Mouse (Mus musculus) stomach, embryonic 15.5 days (tissue): ENCODE measurements around the gene Lingo4. TPM values are rescaled to one million over a fixed set of nuclear protein-coding genes. Genes with fewer than 3 reads are reported as not detected.

Experiments used
- ATAC-seq: fragments of 200-750 bp; cut with Nextera tagmentation; 2 replicates; pipeline ENCODE4 v1.8.0; 2017; ENCODE audit warnings: low read depth, moderate number of reproducible peaks, moderate TSS enrichment; ENCODE audit not compliant: insufficient read depth, low FRiP score
- H3K27ac ChIP-seq: fragments of 300-500 bp; sonication (generic); 2 replicates; pipeline ENCODE4 v1.5.1; 2015; ENCODE audit warnings: mild to moderate bottlenecking, inconsistent platforms
- H3K27me3 ChIP-seq: fragments of 300-500 bp; sonication (generic); replicated peaks from 2 replicates; pipeline ENCODE4 v1.6.1; 2015; ENCODE audit warnings: inconsistent platforms
- H3K36me3 ChIP-seq: fragments of 300-500 bp; sonication (generic); 2 replicates; pipeline ENCODE4 v1.6.1; 2015; ENCODE audit warnings: inconsistent platforms
- H3K4me1 ChIP-seq: fragments of 300-500 bp; sonication (generic); 2 replicates; pipeline ENCODE4 v1.6.1; 2015; ENCODE audit warnings: inconsistent platforms
- H3K4me2 ChIP-seq: fragments of 300-500 bp; sonication (generic); 2 replicates; pipeline ENCODE4 v1.6.1; 2015; ENCODE audit warnings: mild to moderate bottlenecking, inconsistent platforms
- H3K4me3 ChIP-seq: fragments of 300-500 bp; sonication (generic); replicated peaks from 2 replicates; pipeline ENCODE4 v1.5.1; 2015; ENCODE audit warnings: inconsistent platforms
- H3K9ac ChIP-seq: fragments of 300-500 bp; sonication (generic); 2 replicates; pipeline ENCODE4 v1.6.1; 2015; ENCODE audit warnings: inconsistent platforms
- H3K9me3 ChIP-seq: fragments of 300-500 bp; sonication (generic); 2 replicates; pipeline ENCODE4 v1.6.1; 2016; ENCODE audit warnings: inconsistent platforms
- WGBS: fragments of 180-500 bp; shearing (Covaris S2); methylation state at CpG from one replicate; pipeline ENCODE4 v1.1.7; 2015; 5-methylcytosine and 5-hydroxymethylcytosine counted together
- polyA plus RNA-seq: library from polyadenylated mRNA; unstranded; fragments of >200 nt; fragmentation: Nextera tagmentation; extraction: Ambion mirVana; gene quantifications from 2 replicates; pipeline ENCODE4 v1.2.1, GENCODE M21; 2015

Lingo4 gene
- polyA plus RNA-seq, 1 experiment from 2014 or later: 0.51 TPM

DNA sequence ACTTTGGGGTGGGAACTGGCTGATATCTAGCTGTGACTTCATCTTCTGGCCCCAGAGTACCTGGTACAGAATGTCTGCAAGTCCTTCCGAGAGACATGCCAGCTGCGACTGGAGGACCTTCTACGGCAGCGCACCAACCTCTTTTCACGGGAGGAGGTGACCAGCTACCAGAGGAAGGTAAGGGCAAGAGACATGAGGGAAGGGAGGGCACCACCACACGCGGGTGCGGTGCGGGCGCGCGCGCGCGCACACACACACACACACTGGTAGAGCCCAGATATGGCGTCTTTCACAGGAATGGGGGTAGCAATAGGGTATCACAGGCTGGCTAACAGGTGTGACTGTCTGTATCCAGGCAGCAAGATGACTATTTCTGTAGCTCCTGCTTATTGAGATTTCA lies 8.9 kb upstream of the Lingo4 start:
- Histone ChIP-seq H3K4me1 (no peaks in the 10 kb centered on the region), H3K27me3 (no peaks in the 10 kb centered on the region), H3K4me2 (no peak overlapping the region), H3K27ac (no peak overlapping the region), H3K9me3 (no peaks in the 10 kb centered on the region), H3K4me3 (no peak overlapping the region), H3K36me3 (no peaks in the 10 kb centered on the region), H3K9ac (no peak overlapping the region)
- no peak for ATAC-seq
- WGBS: 93% methylated on average over 16 of the region's 16 CpGs

DNA sequence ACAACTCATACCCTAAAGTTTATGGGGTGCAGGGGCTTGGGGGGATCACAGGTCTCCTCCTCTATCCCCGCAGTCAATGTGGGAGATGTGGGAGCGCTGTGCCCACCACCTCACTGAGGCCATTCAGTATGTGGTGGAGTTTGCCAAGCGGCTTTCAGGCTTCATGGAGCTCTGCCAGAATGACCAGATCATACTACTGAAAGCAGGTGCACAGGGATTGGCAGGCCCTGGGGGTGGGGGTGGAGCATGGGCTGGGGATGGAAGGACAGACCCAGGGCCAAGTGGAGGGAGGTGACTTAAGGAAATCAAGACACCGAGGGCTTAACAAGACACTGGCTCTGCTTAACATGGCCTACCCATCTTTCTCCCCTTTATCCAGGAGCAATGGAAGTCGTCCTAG lies 7.3 kb upstream of the Lingo4 start:
- H3K36me3 ChIP-seq: no peaks in the 10 kb centered on the region
- no peaks in the 10 kb centered on the region for H3K9me3 ChIP-seq
- no peak overlapping the region for H3K4me3 ChIP-seq
- no peak overlapping the region for H3K27ac ChIP-seq
- WGBS: 84% methylated on average over 5 of the region's 5 CpGs
- ATAC-seq: no peak
- H3K27me3 ChIP-seq: no peaks in the 10 kb centered on the region
- no peaks in the 10 kb centered on the region for H3K4me1 ChIP-seq
- no peak overlapping the region for H3K9ac ChIP-seq
- no peak overlapping the region for H3K4me2 ChIP-seq

DNA sequence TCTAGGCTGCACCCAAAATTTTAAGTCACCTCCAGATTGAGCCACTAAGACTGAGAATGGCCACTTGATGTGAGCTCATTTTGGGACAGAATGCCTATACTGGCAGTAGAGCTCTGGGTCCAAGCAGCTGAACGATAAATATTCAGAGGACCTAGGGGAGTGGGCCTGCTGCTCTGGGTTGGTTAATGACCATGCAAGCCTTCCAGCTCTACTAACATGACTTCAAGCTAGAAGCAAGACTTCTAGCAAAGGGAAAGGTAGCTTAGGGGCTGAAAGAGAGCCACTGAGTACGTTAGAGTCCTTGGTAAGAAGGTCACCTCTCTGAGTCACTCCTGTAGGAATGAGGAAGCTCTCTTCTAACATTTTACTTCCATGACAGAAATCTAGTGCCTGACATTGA lies 6.2 kb upstream of the Lingo4 start:
- Histone ChIP-seq H3K27ac (no peak overlapping the region), H3K36me3 (no peaks in the 10 kb centered on the region), H3K9ac (no peak overlapping the region), H3K4me3 (no peak overlapping the region), H3K9me3 (no peaks in the 10 kb centered on the region), H3K27me3 (no peaks in the 10 kb centered on the region; the same call in 1 of the 2 replicates), H3K4me1 (no peaks in the 10 kb centered on the region), H3K4me2 (no peak overlapping the region)
- 76% methylated on average over 2 of the region's 2 CpGs for WGBS
- ATAC-seq: no peak

DNA sequence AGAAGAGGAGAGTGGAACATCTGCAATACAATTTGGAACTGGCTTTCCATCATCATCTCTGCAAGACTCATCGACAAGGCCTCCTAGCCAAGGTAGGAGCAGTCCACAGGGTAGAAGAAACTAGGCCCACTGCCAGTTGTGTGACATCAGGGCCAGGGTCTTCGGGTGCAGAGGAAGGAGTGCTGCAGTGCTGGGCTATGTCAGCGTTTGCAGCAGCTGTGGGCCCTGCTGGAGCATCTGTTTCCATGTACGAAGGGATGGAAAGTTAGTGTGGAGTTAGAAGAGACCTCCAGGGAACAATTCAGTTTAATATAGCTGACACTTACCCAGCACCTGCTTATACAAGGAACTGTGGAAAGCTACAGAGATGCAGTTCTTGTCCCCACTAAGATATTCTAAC lies 5.3 kb upstream of the Lingo4 start:
- H3K4me3 ChIP-seq: no peak overlapping the region
- no peak overlapping the region for H3K9ac ChIP-seq
- WGBS: 71% methylated on average over 4 of the region's 4 CpGs
- H3K27me3 ChIP-seq: peaks cover 6% of the 10 kb centered on the region
- H3K4me1 ChIP-seq: no peaks in the 10 kb centered on the region
- ATAC-seq: no peak
- H3K9me3 ChIP-seq: no peaks in the 10 kb centered on the region
- no peaks in the 10 kb centered on the region for H3K36me3 ChIP-seq
- no peak overlapping the region for H3K27ac ChIP-seq
- no peak overlapping the region for H3K4me2 ChIP-seq

DNA sequence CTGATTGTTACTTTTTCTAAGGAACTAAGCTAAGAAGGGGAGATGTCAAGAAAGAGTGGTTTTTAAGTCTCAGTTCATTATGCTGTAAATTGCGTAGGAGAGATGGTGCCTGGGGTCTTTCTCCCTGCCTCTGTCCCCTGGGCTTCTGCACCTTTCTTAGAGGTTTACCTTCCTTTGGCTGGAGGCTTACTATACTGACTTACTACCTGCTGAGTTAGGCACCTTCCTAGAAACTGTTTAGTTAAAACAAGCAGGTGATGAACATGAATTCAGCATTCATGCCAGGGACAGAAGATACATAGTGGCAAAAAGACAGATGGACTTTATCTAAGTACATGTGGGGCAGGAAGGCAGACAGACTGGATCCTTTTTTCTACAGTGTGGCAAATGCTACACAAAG lies 2.0 kb upstream of the Lingo4 start:
- H3K9me3 ChIP-seq: no peaks in the 10 kb centered on the region
- H3K27ac ChIP-seq: no peak overlapping the region
- H3K27me3 ChIP-seq: peaks cover 25% of the 10 kb centered on the region
- H3K4me1 ChIP-seq: peaks cover 6% of the 10 kb centered on the region; the same call in 1 of the 2 replicates
- 89% methylated on average over 1 of the region's 1 CpGs for WGBS
- H3K36me3 ChIP-seq: no peaks in the 10 kb centered on the region
- ATAC-seq: no peak
- no peak overlapping the region for H3K9ac ChIP-seq
- H3K4me3 ChIP-seq: no peak overlapping the region
- no peak overlapping the region for H3K4me2 ChIP-seq

DNA sequence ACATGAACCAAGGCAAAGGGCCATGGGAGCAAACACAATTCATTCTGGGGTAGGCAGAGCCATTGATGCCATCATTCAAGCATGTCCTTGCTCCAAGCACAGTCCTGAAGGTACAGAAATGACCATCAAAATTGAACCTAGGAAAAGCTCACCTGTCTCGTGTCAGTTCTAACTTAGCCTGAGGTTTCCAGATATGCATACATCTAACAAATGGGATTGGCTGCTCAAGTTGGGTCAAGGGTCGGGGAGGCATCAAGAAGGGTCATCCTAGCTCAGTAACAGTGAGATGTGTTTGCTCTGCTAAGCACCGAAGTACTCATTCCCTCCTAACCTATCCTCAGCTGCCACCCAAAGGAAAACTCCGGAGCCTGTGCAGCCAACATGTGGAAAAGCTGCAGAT lies 1.5 kb upstream of the Lingo4 start:
- H3K36me3 ChIP-seq: no peaks in the 10 kb centered on the region
- no peak for ATAC-seq
- H3K9me3 ChIP-seq: no peaks in the 10 kb centered on the region
- 71% methylated on average over 4 of the region's 4 CpGs for WGBS
- no peak overlapping the region for H3K4me2 ChIP-seq
- H3K4me1 ChIP-seq: peaks cover 6% of the 10 kb centered on the region; the same call in 1 of the 2 replicates
- H3K4me3 ChIP-seq: no peak overlapping the region
- H3K27ac ChIP-seq: no peak overlapping the region
- peaks cover 29% of the 10 kb centered on the region for H3K27me3 ChIP-seq
- H3K9ac ChIP-seq: no peak overlapping the region

DNA sequence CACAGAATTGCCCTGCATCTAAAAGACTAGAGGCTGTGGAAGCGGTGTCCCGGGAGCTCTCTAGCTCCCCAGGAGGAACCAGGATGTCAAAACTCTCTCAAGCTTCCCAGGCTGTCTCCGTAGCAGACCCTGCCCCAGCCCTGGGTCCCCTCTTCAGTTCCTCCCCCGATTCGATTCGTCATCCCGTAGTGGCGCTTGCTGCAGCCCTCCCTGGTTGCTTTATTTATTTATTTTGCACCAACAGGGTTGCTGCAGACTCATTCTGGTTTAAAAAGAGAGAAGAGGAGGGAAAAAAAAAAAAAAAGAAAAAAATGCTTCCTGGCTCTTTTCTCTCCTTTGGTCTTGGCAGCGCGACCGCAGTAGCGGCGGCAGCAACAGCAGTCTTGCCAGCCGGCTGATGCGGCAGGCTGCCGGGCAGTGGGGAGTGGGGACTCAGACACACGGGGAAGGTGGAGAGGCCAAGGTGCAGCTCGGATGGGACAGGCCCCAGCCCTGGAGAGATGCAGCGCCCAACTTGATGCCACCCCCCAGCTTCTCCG lies 695 bp downstream of the Lingo4 start:
- Histone ChIP-seq H3K4me3 (peak overlapping the region; percentile 26), H3K27me3 (peaks cover 31% of the 10 kb centered on the region), H3K4me2 (peak overlapping the region; percentile 47), H3K4me1 (peaks cover 6% of the 10 kb centered on the region; the same call in 1 of the 2 replicates), H3K36me3 (no peaks in the 10 kb centered on the region), H3K27ac (no peak overlapping the region), H3K9ac (no peak overlapping the region), H3K9me3 (no peaks in the 10 kb centered on the region)
- WGBS: 2% methylated on average over 20 of the region's 20 CpGs
- ATAC-seq: no peak

DNA sequence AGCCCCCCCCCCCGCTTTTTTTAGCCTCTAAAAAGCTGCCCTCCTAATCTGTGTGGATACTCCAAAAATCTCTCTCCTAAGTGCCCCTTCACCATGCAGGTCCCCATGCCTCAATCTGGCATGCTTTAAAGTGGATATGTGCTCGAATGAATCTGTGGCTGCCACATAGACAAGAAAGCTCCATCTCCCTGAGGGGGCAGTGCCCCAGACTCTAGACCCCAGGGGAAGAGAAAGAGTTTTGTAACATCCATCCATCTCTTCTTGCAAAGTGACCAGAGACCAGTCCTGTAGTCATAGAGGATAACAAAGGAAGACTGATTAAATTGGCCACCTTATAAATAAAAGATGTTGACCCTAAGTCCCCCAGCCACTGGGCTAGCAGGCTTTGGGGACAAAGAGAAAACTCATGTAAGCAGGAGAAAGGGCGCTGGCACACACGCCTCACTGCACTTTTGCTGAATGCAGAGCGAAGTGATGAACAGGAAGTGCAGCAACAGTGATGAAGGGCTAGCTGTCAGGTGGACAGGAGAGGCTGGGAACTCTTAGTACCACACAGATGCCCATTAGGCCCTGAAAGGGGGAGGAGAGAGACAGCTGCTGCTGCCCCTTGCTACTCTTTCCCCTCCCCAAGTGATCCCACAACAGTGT lies 1.5 kb downstream of the Lingo4 start:
- ATAC-seq: no peak
- WGBS: 44% methylated on average over 5 of the region's 5 CpGs

DNA sequence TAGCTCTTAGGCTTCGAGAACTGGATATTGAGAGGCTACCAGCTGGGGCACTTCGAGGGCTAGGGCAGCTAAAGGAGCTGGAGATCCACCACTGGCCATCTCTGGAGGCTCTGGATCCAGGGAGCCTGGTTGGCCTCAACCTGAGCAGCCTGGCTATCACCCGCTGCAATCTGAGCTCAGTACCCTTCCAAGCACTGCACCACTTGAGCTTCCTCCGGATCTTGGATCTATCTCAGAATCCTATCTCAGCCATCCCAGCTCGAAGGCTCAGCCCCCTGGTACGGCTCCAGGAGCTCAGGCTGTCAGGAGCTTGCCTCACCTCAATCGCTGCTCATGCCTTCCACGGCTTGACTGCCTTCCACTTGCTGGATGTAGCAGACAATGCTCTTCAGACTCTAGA lies 4.1 kb downstream of the Lingo4 start:
- H3K27ac ChIP-seq: no peak overlapping the region
- no peaks in the 10 kb centered on the region for H3K36me3 ChIP-seq
- WGBS: 65% methylated on average over 8 of the region's 8 CpGs
- peaks cover 6% of the 10 kb centered on the region; the same call in 1 of the 2 replicates for H3K4me1 ChIP-seq
- H3K9ac ChIP-seq: no peak overlapping the region
- H3K4me2 ChIP-seq: no peak overlapping the region
- no peaks in the 10 kb centered on the region for H3K9me3 ChIP-seq
- peaks cover 30% of the 10 kb centered on the region for H3K27me3 ChIP-seq
- H3K4me3 ChIP-seq: no peak overlapping the region
- no peak for ATAC-seq

More for the DNA sequence above, 1.5 kb downstream of the Lingo4 start:
- no peak overlapping the region for H3K9ac ChIP-seq
- H3K9me3 ChIP-seq: no peaks in the 10 kb centered on the region
- no peak overlapping the region for H3K27ac ChIP-seq
- H3K4me3 ChIP-seq: no peak overlapping the region
- H3K27me3 ChIP-seq: peaks cover 31% of the 10 kb centered on the region
- no peak overlapping the region for H3K4me2 ChIP-seq
- no peaks in the 10 kb centered on the region for H3K36me3 ChIP-seq
- H3K4me1 ChIP-seq: peaks cover 6% of the 10 kb centered on the region; the same call in 1 of the 2 replicates

DNA sequence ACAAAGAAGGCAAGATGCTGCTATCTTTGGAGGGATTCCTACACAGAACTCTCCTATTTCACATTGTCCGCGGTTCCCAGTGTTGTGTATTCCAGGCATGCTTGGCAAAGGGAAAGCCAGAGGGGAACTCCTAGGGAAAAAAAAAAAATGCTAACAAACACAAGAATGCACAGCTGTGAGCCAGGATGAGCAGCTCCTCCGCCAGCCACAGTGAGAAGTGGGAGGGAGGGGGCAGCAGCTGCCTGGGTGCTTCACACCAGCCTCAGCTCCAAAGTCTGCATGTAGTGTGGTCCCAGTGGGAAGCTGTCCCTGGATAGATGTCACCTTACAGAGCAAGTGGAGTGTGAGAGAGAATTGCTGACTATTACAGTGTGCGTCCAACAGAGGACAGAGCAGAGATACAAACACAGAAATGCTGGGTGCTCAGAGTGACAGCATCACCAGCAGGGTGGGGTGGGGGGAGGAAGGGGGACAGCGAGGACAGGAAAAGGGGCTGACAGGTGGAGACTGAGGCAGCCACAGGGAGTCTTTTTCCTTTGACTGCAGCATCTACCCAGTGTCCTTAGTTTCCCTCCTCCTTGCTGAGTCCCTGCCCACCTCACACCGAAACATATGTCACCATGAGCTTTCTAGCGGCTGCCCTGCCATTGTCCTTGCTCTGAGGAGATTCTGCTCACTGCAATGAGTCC lies 6.2 kb downstream of the Lingo4 start:
- WGBS: 22% methylated on average over 7 of the region's 7 CpGs
- no peak for ATAC-seq
- H3K9me3 ChIP-seq: no peaks in the 10 kb centered on the region
- no peak overlapping the region for H3K27ac ChIP-seq
- H3K9ac ChIP-seq: no peak overlapping the region
- no peaks in the 10 kb centered on the region; the same call in 1 of the 2 replicates for H3K4me1 ChIP-seq
- peaks cover 21% of the 10 kb centered on the region for H3K27me3 ChIP-seq
- H3K4me3 ChIP-seq: no peak overlapping the region
- H3K36me3 ChIP-seq: no peaks in the 10 kb centered on the region
- no peak overlapping the region for H3K4me2 ChIP-seq

DNA sequence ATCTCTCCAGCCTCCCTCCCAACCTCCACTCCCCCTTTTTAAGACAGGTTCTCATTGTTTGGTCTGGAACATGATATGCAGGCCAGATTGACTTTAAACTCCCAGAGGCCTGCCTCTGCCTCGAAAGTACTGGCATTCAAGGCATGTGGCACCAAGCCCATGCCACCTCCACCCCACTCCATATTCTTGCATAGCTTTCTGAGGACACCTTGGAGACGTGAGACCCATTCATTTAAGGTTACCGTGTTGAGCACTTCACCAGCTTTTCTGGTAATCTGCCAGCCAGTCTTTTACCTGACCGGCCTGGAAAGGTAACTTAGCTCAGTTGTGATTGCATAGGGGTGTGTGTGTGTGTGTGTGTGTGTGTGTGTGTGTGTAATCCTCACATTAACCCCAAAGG lies 7.2 kb downstream of the Lingo4 start:
- Histone ChIP-seq H3K4me2 (no peak overlapping the region), H3K27me3 (peaks cover 13% of the 10 kb centered on the region; the same call in 1 of the 2 replicates), H3K4me1 (no peaks in the 10 kb centered on the region; the same call in 1 of the 2 replicates), H3K4me3 (no peak overlapping the region), H3K9me3 (no peaks in the 10 kb centered on the region), H3K36me3 (no peaks in the 10 kb centered on the region), H3K27ac (no peak overlapping the region), H3K9ac (no peak overlapping the region)
- WGBS: 58% methylated on average over 4 of the region's 4 CpGs
- no peak for ATAC-seq

DNA sequence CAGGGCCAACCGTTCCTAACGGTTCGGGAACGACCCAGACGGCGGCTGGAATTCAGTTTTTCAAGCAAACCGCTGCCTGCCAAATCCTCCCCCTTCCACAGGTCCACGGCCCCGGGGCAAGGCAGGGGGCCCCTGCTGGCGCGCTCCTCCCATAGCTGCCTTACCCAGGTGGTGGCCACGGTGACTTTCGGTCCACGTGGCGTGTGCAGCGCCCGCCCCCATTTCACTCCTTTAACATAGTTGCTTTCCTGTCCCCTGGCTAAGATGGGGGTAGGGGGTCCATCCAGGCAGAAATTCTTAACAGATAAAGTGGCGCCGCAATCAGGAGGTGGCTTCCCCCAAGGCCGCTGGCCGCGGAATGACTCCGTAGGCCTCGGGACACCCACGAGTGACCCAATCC lies 14.2 kb downstream of the Lingo4 start:
- Histone ChIP-seq H3K27me3 (no peaks in the 10 kb centered on the region), H3K9me3 (no peaks in the 10 kb centered on the region), H3K4me2 (peak overlapping the region; percentile 95), H3K27ac (no peak overlapping the region), H3K36me3 (no peaks in the 10 kb centered on the region), H3K4me3 (peak overlapping the region; percentile 55), H3K9ac (peak overlapping the region; percentile 16; the same call in 1 of the 2 replicates), H3K4me1 (peaks cover 10% of the 10 kb centered on the region)
- ATAC-seq: peak; percentile 13; the same call in 1 of the 2 replicates
- WGBS: 8% methylated on average over 25 of the region's 25 CpGs
